ENCODE assay signal across 19 mouse cellular contexts in the genomic region with DNA sequence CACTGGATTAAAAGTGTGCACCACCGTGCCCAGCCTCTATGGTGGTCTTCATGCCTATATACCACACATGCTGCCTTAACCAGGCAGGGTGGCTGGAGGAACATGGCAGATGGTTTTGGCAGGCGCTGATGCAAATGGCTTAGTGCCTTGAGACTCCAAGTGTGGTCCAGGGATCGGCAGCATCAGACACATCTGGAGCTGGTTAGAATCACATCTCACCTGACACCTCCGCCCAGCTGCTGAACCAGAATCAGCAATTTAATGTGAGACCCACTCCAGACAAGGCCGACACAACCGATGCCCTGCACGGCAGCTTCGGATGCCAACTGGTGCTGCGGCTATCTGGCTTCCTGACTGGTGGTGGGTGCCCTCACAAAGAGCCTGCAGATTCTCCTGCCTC. TPM values are rescaled to one million over a fixed set of nuclear protein-coding genes. Genes with fewer than 3 reads are reported as not detected.
"Had no signal": no experiment of that assay in that cellular context is flagged by ENCODE, and none has a peak within 500 bp of the region (broad histone marks: within the 10 kb centered on the region; RNA-seq: fewer than 3 reads in every experiment).

No protein-coding gene starts in this region.

- ATAC-seq: midbrain, embryonic 13.5 days; midbrain, embryonic 15.5 days had no signal

- H3K9me3 ChIP-seq: megakaryocyte, embryonic 14.5 days; midbrain, embryonic 13.5 days; midbrain, embryonic 15.5 days; neural tube, embryonic 12.5 days; stomach, embryonic 15.5 days had no signal

- H3K4me1 ChIP-seq: megakaryocyte, embryonic 14.5 days; midbrain, embryonic 15.5 days; stomach, embryonic 15.5 days had no signal

- H3K36me3 ChIP-seq: midbrain, embryonic 13.5 days; midbrain, embryonic 15.5 days; stomach, embryonic 15.5 days had no signal

- H3K4me3 ChIP-seq: megakaryocyte, embryonic 14.5 days; midbrain, embryonic 13.5 days; midbrain, embryonic 15.5 days; neural tube, embryonic 12.5 days; stomach, embryonic 15.5 days had no signal

- H3K27me3 ChIP-seq: midbrain, embryonic 15.5 days; neural tube, embryonic 12.5 days; stomach, embryonic 15.5 days had no signal

- DNase-seq: lung, adult 18-20 months; lung, embryonic 14.5 days; lung, postnatal 10 days; right cerebral cortex, postnatal 14 days; thymus, adult 2 months; thymus, postnatal 25 days; thymus, postnatal 4 days had no signal

- H3K9ac ChIP-seq: lung, embryonic 14.5 days; midbrain, embryonic 13.5 days; midbrain, embryonic 15.5 days; neural tube, embryonic 12.5 days; stomach, embryonic 15.5 days had no signal

- H3K27ac ChIP-seq: macrophage; midbrain, embryonic 13.5 days; midbrain, embryonic 15.5 days; neural tube, embryonic 12.5 days; stomach, embryonic 15.5 days; stomach, postnatal 0 days had no signal

- H3K4me2 ChIP-seq: lung, embryonic 14.5 days; midbrain, embryonic 11.5 days; midbrain, embryonic 13.5 days; midbrain, embryonic 15.5 days; neural tube, embryonic 12.5 days; stomach, embryonic 15.5 days had no signal

RNA-seq across cellular contexts. Expression of gene Kcnk15, which starts 12.6 kb away (rescaled TPM):
- polyA plus RNA-seq: lung, embryonic 14.5 days; lung, embryonic 16.5 days; macrophage; midbrain, embryonic 11.5 days; spleen, adult 2 months; stomach, embryonic 15.5 days; stomach, postnatal 0 days; testis, adult 2 months; thymus, adult 2 months; urinary bladder, adult 2 months had no signal

RNA-seq across cellular contexts. Expression of gene Ccn5, which starts 45.4 kb away (rescaled TPM):
- polyA plus RNA-seq: macrophage; stomach, embryonic 15.5 days had no signal

RNA-seq across cellular contexts. Expression of gene Rims4, which starts 52.4 kb away (rescaled TPM):
- polyA plus RNA-seq: macrophage had no signal
